33 mouse cellular contexts compared by ENCODE assay signal in the genomic region with DNA sequence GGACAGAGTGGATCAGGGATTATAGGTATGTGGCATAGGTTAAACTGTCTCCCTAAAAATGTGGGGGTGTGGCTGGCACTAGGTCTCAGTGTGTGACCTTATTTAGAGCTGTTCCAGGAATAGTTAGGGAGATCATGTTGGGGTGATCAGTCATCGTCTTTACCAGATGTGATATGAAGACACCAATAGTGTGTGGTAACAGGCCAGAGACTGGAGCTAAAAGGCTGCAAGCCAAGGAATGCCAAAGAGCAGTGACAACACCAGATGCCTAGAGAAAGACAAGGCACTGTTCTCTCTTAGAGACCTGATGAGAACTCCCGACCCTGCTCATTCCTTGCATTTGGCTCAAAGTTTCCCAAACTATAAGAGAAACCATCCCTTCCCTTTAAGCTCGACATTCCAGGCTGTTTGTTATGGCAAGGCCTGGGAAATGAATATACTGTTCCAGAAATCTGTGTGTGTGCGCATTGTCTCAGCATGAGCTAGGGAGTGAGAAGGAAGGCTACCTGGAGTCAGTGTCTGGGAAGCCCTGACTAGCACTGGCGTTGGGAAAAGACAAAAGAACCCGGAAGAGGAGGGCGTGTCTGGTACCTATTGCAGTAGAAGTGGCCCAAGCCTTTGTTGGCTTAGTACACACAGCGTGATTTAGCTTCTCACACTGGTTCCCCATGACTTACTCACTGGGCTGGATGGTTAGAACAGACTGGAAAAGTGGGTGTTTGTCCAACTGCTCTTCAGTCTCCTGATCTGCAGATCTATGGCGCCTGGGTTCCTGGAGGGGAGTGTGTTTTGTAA. TPM values are rescaled to one million over a fixed set of nuclear protein-coding genes. Genes with fewer than 3 reads are reported as not detected.
DNase-seq lines count a peak whose midpoint lies in the region; ATAC-seq and TF ChIP-seq lines count a peak whose summit lies in the region.
"Had no signal": no experiment of that assay in that cellular context is flagged by ENCODE, and none has a peak within 500 bp of the region (broad histone marks: within the 10 kb centered on the region; RNA-seq: fewer than 3 reads in every experiment).

No protein-coding gene starts in this region.

- H3K27ac ChIP-seq in stomach, postnatal 0 days (replicated peaks), result peak overlapping the region; percentile 74
- no peak overlapping the region for H3K27ac ChIP-seq in forebrain, embryonic 11.5 days (ENCODE audit: low read depth, low read length)
- H3K27ac ChIP-seq: forebrain, embryonic 13.5 days; hindbrain, embryonic 10.5 days; hindbrain, embryonic 15.5 days; kidney, embryonic 15.5 days; left cerebral cortex, adult 2 months; limb, embryonic 12.5 days; liver, embryonic 13.5 days; lung, embryonic 15.5 days; midbrain, embryonic 10.5 days had no signal

- no peak for TF ChIP-seq CTCF in stomach, postnatal 0 days (IDR thresholded peaks at IDR 0.05; ENCODE audit: low read depth)

- no peak overlapping the region for H3K9ac ChIP-seq in stomach, postnatal 0 days (ENCODE audit: low read length)
- H3K9ac ChIP-seq in forebrain, embryonic 11.5 days (ENCODE audit: low read length), result no peak overlapping the region
- H3K9ac ChIP-seq: embryonic facial prominence, embryonic 13.5 days; forebrain, embryonic 13.5 days; hindbrain, embryonic 15.5 days; kidney, embryonic 15.5 days; limb, embryonic 12.5 days; liver, embryonic 13.5 days; lung, embryonic 15.5 days had no signal

- DNase-seq in lung, adult 18-20 months, result peak; percentile 64 to 78
- no peak for DNase-seq in lung, postnatal 14 days
- peak; percentile 46 for DNase-seq in NIH3T3 (ENCODE audit: low read depth)
- peak; percentile 85 for DNase-seq in fat pad, adult 2 months (ENCODE audit: extremely low read depth, low read depth, low spot score)
- DNase-seq in stomach, postnatal 0 days (ENCODE audit: low spot score), result peak; percentile 64
- no peak for DNase-seq in heart, postnatal 14 days
- DNase-seq in forebrain, embryonic 11.5 days (ENCODE audit: low spot score), result no peak
- DNase-seq: adrenal gland, adult 8-10 months; cerebellum, adult 11 months; cerebellum, adult 9-11 months; gastrocnemius, postnatal 25 days; heart, adult 11 months; kidney, adult 18-20 months; kidney, postnatal 25 days; liver, embryonic 13.5 days; right cerebral cortex, postnatal 25 days; thymus, adult 2 months; thymus, postnatal 36 days had no signal

- no peak overlapping the region for H3K4me3 ChIP-seq in stomach, postnatal 0 days (ENCODE audit: low read depth, low read length)
- no peak overlapping the region for H3K4me3 ChIP-seq in forebrain, embryonic 11.5 days (ENCODE audit: low read depth, low read length)
- H3K4me3 ChIP-seq: embryonic facial prominence, embryonic 13.5 days; forebrain, embryonic 13.5 days; hindbrain, embryonic 10.5 days; hindbrain, embryonic 15.5 days; kidney, embryonic 15.5 days; left cerebral cortex, adult 2 months; limb, embryonic 12.5 days; liver, embryonic 13.5 days; lung, embryonic 15.5 days; midbrain, embryonic 10.5 days had no signal

- no peaks in the 10 kb centered on the region for H3K9me3 ChIP-seq in stomach, postnatal 0 days (ENCODE audit: control insufficient read depth, low read length)
- H3K9me3 ChIP-seq in forebrain, embryonic 11.5 days (ENCODE audit: control insufficient read depth, low read length), result no peaks in the 10 kb centered on the region
- H3K9me3 ChIP-seq: embryonic facial prominence, embryonic 13.5 days; forebrain, embryonic 13.5 days; G1E; hindbrain, embryonic 10.5 days; hindbrain, embryonic 15.5 days; kidney, embryonic 15.5 days; liver, embryonic 13.5 days; lung, embryonic 15.5 days; midbrain, embryonic 10.5 days had no signal

- WGBS in stomach, postnatal 0 days, result 59% methylated on average over 9 of the region's 9 CpGs
- 76% methylated on average over 9 of the region's 9 CpGs for WGBS in forebrain, embryonic 11.5 days

- no peaks in the 10 kb centered on the region for H3K27me3 ChIP-seq in stomach, postnatal 0 days (ENCODE audit: control insufficient read depth, insufficient read depth, low read length)
- no peaks in the 10 kb centered on the region for H3K27me3 ChIP-seq in forebrain, embryonic 11.5 days (ENCODE audit: control insufficient read depth, insufficient read depth, low read length)
- H3K27me3 ChIP-seq: CH12.LX; embryonic facial prominence, embryonic 13.5 days; hindbrain, embryonic 15.5 days; kidney, embryonic 15.5 days; limb, embryonic 12.5 days; liver, embryonic 13.5 days; lung, embryonic 15.5 days had no signal

- H3K36me3 ChIP-seq in stomach, postnatal 0 days (ENCODE audit: control insufficient read depth, insufficient read depth, low read length), result no peaks in the 10 kb centered on the region
- no peaks in the 10 kb centered on the region for H3K36me3 ChIP-seq in forebrain, embryonic 11.5 days (ENCODE audit: control insufficient read depth, insufficient read depth, low read length)
- H3K36me3 ChIP-seq: embryonic facial prominence, embryonic 13.5 days; hindbrain, embryonic 10.5 days; hindbrain, embryonic 15.5 days; kidney, embryonic 15.5 days; limb, embryonic 12.5 days; liver, embryonic 13.5 days; lung, embryonic 15.5 days; midbrain, embryonic 10.5 days had no signal

- no peak for TF ChIP-seq EP300 in stomach, postnatal 0 days (optimal IDR thresholded peaks at IDR 0.05)

- H3K4me1 ChIP-seq in stomach, postnatal 0 days (replicated peaks; ENCODE audit: control insufficient read depth, insufficient read depth), result peaks cover 5% of the 10 kb centered on the region; the same call in 1 of the 2 replicates
- peaks cover 10% of the 10 kb centered on the region; the same call in 1 of the 2 replicates for H3K4me1 ChIP-seq in forebrain, embryonic 11.5 days (replicated peaks; ENCODE audit: control insufficient read depth, insufficient read depth, low read length)

- no peak overlapping the region for H3K4me2 ChIP-seq in stomach, postnatal 0 days (replicated peaks; ENCODE audit: low read depth)
- H3K4me2 ChIP-seq in forebrain, embryonic 11.5 days (ENCODE audit: low read depth, low read length, severe bottlenecking), result no peak overlapping the region
- H3K4me2 ChIP-seq: embryonic facial prominence, embryonic 13.5 days; forebrain, embryonic 13.5 days; heart, embryonic 11.5 days; hindbrain, embryonic 15.5 days; kidney, embryonic 15.5 days; limb, embryonic 12.5 days; liver, embryonic 13.5 days; lung, embryonic 15.5 days had no signal

- intact Hi-C loops in heart, postnatal 14 days (cut with DNase I), result no loop called here

- peak; percentile 63 for ATAC-seq in stomach, postnatal 0 days (ENCODE audit: low FRiP score, low TSS enrichment)
- no peak for ATAC-seq in forebrain, embryonic 11.5 days (replicated peaks; ENCODE audit: low FRiP score)
- ATAC-seq: activated CD4-positive, CD25-positive, alpha-beta regulatory T cell, adult 4 months; forebrain, embryonic 13.5 days; inflammation-experienced regulatory T-cells, adult 6 months; midbrain, embryonic 16.5 days had no signal

RNA-seq across cellular contexts. Expression of a gene that starts 2.6 kb away (rescaled TPM):
- polyA plus RNA-seq in stomach, postnatal 0 days (2015; fragmentation: Nextera tagmentation; extraction: Ambion mirVana), result 141 and 150 TPM in 2 replicates
- 10 to 100 TPM; 86.6 to 88.6 TPM for total RNA-seq in heart, postnatal 14 days (2021)
- 83.8 and 88.7 TPM in 2 replicates for polyA plus RNA-seq in forebrain, embryonic 11.5 days (2014; fragmentation: Nextera tagmentation; extraction: Ambion mirVana)

RNA-seq across cellular contexts. Expression of a gene that starts 50.8 kb away (rescaled TPM):
- 26.0 and 27.7 TPM in 2 replicates for polyA plus RNA-seq in stomach, postnatal 0 days (2015; fragmentation: Nextera tagmentation; extraction: Ambion mirVana)
- total RNA-seq in heart, postnatal 14 days (2021), result 1 to 10 TPM; 5.6 to 6.8 TPM
- 52.2 and 54.5 TPM in 2 replicates for polyA plus RNA-seq in forebrain, embryonic 11.5 days (2014; fragmentation: Nextera tagmentation; extraction: Ambion mirVana)

Comparison
In these comparisons a context has a peak if more than half of its experiments do, and no peak if none do; other contexts are left out.
1. DNase-seq: peak in lung, adult 18-20 months (2 of 2), NIH3T3 (single experiment), fat pad, adult 2 months (single experiment) and stomach, postnatal 0 days (single experiment); none in lung, postnatal 14 days (single experiment), heart, postnatal 14 days (0 of 2) and forebrain, embryonic 11.5 days (single experiment).